Mouse (Mus musculus) cortical plate, adult 2 months (tissue): ENCODE results near the gene Crkl.

Experiments
- CTCF ChIP-seq: fragments of 200-500 bp; IDR thresholded peaks from 2 replicates; pipeline ENCODE4 v1.5.1; 2011; ENCODE audit warnings: mild to moderate bottlenecking, control low read depth, low read length; ENCODE audit not compliant: insufficient read depth; ENCODE audit errors: extremely low read depth
- POLR2A ChIP-seq: fragments of 200-500 bp; IDR thresholded peaks from 2 replicates; pipeline ENCODE4 v1.6.1; 2011; ENCODE audit warnings: mild to moderate bottlenecking, low read length, control low read depth; ENCODE audit not compliant: insufficient read depth; ENCODE audit errors: extremely low read depth

DNA sequence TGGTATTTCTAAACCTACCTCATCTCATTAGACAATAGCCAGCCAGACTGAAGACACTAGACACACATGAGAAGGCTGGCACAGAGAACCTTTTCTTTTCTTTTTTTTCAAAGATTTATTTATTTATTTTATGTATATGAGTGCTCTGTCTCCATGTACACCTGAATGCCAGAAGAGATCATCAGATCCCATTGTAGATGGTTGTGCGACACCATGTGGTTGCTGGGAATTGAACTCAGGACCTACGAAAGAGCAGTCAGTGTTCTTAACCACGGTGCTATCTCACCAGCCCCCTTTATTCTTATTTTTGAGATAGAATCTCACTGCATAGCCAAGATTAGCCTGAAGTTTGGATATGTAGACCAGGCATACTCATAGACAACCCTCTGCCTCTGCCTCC lies 84.8 kb downstream of the Crkl start:
- TF ChIP-seq CTCF (no peak), POLR2A (no peak)
